Mouse (Mus musculus) heart, postnatal 0 days (tissue): ENCODE results near the gene Clps.

ENCODE experiments used
- CTCF ChIP-seq: IDR thresholded peaks from 2 replicates; pipeline ENCODE4 v1.5.1; 2016; ENCODE audit warnings: antibody characterized with exemption, control low read depth, low read depth
- EP300 ChIP-seq: IDR thresholded peaks from 2 replicates; pipeline ENCODE4 v1.6.1; 2016; ENCODE audit warnings: antibody characterized with exemption, low read depth

GRCm38 (mm10) chr17:28524009-28524695 is 36.4 kb downstream of the Clps start:
- TF ChIP-seq EP300 (no peak), CTCF (no peak)
